Mouse (Mus musculus) spleen, postnatal 4 days (tissue): ENCODE measurements around the gene Nkx2-2.
A peak's percentile ranks its signal among the peaks of the same experiment; 100 is the strongest.

ENCODE experiments used
- DNase-seq, 2 experiments: peaks; one replicate each; pipeline ENCODE4 v3.0.0; 2022; ENCODE audit warnings: low spot score in 2 of 2

The Nkx2-2 gene

DNA sequence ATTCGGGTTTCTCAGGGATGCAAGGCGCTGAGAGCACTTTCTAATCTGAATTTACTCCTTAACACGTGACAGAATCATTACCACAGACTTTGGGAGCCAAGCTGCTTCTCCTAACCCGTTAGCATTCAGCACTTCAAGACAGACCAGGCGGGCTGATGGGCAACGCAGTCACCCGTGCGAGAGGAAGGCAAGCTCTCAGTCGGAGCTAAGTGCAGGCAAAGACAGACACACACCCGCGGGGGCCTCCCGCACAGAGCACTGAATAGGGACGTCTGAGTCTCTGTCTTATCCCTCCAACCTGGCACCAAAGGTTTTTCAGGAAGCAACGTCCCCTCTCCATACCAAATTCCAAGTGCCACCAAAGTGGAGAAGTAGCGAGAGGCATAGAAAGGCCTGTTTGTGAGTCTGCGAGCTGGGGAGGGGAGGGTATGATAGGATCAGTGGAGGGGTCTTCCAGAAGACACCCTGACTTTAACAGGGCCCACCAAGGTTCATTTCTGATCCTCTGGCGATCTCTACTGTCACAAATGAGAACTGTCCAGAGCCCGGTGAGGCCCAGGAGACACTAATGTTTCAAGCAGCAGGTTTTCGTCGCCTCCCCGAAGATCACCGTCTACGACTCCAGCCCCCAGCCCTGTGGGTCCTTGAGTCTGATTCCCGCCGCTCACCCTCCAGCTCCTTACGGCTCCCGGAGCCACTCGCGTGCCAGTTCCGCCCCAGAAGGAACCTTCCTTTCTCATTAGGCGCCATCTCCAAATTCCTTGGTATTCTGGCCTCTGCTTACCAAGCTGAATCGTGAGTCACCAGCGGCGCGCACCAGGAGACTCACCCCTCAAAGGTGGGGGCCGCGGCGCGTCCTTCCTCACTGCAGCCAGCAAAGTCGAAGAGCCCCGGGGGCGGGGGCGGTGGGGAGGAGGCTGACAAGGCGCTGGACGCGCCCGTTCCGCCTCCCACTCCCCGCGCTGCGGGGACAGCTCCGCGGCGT lies at the start of gene Nkx2-2:
Gene Nkx2-2 (minus strand): TSS at position 973 of the 985 bp plus-strand sequence.
- no peak for DNase-seq

DNA sequence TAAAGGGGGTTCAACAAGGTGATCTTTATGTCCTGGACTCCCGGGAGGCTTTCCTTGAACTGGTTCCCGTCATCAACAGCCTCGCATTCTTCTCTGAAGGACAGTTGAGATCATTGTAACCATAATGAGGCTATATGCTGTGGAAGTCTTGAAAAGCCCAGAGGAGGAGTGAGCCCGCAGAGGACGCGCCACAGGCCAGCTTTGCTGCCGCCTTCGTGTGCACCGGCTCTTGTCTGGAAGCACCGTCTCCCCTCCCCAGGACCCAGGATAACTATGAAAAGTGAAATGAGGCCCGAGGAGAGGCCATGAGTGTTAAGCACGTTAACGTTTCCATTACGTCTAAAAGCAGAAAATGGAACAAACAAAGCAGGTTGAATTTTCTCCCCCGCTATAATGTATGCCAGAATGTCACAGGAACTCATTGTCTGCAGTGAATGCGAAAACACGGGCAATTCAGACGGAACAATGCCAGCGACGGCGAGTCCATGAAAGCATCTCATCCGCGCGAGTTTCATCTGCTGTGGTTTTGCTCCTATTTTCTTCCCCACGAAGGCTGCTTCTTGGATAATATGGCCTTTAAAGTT lies 41.8 kb upstream of the Nkx2-2 start:
- no peak for DNase-seq

DNA sequence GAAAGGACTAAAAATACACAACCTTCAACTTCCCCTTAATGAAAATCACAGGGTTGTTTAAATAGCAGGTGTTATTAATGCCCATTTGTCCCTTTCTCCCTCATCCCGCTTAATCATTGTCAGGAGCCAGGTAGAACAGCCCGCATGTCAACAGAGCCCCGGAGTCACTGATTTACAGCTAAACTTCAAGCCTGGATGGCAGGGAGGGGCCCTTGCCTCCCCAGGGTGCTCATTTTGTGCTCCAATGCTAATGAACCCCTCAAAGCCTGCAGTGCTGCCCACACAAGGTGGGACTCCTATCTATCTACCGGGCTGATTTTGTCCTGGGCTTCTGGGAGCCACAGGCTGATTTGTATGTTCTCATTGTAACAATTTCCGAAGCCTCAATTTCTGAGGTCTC lies 37.1 kb upstream of the Nkx2-2 start:
- no peak for DNase-seq

DNA sequence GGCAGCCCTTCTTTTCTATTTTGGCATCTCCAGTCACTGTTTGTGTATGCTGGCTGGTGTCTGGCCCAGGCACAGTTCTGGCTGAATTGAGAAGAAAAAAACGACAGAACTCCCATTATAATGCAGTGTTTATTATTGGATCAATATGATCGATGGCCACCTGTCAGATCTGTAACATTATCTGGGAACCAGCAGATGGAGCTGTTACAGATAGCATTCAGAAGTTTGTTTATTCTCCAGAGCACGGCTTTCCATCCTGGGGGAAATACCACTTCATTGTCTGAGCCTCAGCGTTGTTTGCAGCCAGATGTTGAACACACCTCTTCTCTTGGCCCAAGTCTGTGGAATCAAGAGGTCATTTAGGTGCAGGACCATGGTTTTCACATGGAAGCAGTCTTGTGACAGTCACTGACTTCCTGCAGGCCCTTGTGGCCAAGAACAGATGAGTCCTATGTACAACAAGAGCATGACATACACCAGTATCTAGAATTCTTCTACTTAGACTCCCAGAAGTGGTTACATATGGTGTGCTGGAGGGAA lies 11.1 kb upstream of the Nkx2-2 start:
- no peak for DNase-seq

DNA sequence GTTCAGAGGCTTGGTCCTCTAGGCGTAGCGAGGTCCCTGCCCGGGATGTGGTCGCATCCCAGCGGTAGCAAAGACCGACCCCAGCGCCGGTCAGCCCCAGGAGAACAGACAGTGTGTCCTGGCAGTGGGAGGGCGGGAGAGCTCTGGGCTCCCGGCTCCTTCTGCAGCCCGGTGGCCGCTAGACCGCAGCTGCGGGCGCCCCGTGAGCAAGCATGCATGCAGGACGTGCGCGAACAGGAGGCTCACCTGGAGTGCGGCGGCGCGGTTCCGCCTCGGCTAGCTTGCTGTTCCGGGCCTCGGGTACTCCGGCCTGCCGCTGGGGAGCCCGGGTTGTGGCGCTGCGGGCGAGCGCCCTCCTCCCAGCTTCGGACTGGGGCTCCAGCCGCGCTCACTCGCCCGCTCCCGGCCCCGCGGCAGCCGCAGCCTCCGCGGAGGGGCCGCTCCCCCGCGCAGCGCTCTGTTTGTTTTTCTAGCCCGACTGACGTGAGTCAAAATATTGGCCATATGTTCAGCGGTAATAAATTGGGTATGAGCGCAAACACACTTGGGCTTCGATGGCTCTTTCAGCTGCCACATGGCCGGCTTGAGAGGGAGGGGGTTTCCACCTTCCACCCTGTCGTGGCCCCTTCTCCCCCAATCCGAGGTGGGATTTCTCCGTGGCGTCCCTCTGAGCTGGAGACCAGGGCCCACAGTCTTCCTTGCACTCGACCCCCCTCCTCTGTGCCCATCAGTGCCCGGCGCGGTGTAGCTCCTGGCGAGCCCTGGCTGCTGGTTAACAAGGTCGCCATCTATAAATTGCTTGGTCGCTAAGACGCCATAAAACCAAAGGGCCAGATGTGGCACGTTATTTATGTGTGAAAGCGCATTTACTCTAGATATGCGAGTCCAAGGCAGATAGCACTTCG lies 920 bp upstream of the Nkx2-2 start:
- peak in 1 of 2 experiments; percentile 57 for DNase-seq

DNA sequence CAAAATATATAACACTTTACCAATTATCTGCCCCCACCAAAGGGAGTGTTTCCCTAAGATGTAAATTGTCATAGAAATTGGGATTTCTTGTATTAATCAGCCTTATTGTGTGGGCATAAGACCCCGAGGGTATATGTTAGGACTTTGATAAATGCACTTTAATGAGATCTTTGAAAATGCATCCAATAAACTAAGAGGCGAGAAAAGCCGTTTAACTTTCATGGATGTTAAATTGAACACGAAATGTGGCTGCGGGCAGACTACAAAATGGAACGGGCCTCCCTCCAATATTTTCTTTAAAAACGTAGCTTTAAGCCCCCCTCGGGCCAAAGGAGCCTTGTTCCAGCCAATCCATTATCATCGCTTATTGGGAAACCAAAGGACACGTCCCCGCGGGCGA lies 1.3 kb downstream of the Nkx2-2 start:
- DNase-seq, result no peak

DNA sequence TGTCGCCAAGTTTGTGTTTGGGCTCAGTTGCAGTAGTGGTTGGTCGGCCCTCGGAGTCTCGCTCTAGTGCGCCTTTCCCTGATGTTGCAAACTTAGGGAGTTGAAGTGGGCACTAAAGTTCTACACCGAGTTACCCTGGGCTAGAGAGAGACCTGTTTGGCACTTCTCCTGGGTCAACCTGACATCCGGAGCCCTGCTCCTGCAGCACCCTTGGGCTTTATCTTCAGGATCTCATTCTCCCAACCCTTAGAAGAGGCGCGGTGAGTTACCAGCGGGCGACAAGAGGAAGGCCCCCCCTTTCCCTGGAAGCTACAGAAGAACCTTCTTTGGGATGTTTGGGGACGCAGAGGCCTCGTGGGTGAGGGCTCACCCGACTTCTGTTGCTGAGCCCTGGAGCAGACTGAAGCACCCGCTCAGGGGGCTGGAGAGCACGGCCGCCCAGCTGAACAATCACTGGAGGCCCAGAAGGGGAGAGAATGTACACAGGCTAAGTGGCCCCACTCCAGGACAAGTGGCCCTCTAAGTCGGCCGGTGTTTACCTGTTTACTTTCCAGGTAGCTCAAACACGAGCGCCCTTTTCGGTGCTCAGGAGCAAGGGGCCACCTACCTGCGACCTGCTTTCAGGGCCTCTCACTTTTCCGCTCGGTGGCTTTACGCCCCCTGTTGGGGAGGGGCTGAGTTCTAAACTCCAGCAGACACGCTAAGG lies 3.6 kb downstream of the Nkx2-2 start:
- DNase-seq, result no peak

DNA sequence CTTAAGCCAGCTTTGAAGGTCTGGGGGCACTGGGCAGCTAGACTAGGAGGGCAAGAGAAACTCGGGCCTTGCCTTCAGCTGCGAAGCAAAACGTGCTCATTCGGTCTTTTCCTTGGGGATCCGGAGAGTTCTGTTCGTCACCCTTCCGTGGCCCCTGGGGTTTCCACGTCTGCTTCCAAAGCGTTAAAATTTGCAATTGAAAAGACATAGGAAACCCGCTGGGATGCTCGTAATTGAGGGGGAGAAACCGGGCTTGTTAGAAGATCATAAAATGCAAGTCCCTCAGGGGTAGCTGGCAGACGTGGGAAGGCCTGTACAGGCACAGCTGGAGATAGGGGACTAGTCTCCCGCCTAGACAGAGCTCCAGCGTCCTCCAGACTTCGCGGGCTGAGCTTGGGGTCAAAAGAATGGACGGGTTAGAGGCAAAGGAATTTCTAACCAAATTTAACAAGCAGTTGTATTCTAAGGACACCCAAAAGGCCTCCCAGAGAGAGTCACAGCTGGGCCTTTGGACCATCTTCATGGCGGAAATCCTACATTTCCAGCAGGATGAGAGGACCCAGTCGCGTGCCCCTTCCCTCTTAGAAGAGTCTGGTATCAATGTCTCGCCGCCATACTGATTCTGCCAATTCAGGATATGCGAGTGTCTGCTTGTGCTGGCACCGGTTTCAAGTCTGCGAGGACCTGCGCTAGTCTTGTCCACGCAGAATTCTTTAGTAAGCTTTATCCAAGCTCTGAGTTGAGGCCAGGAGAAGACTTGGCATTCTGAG lies 4.3 kb downstream of the Nkx2-2 start:
- no peak for DNase-seq

DNA sequence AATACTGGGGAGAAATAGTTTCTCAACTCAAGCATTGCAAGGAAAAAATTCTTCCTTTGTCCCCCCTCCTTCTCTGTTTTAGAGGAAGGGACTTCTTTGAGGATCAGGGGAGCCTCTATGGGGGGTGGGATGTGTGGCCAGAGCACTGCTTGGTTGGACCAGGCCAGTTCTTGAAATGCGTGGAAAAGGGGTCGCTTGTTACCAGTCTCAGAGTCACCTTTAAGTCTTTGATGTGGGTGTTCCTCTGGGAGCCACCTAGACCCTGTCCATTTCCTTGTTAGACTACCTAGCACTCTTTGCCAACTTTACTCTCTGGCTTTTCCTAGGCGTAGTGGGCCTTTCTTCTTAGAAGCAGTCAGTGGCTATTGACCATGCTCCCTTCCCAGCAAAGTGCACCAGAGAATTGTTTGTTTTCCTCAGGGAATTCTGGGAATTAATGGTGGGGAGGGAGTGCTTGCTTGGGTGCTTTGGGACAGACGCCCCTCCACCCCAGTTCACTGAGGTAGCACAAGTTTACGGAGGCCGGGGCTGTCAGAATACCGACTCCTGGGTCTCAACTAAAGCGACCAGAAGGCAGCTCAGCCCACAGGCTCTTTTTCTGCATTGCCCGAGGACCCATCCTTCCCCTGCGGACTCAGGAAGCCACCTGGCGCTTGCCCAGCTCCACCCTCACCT lies 5.0 kb downstream of the Nkx2-2 start:
- DNase-seq, result peak in 1 of 2 experiments; percentile 39

DNA sequence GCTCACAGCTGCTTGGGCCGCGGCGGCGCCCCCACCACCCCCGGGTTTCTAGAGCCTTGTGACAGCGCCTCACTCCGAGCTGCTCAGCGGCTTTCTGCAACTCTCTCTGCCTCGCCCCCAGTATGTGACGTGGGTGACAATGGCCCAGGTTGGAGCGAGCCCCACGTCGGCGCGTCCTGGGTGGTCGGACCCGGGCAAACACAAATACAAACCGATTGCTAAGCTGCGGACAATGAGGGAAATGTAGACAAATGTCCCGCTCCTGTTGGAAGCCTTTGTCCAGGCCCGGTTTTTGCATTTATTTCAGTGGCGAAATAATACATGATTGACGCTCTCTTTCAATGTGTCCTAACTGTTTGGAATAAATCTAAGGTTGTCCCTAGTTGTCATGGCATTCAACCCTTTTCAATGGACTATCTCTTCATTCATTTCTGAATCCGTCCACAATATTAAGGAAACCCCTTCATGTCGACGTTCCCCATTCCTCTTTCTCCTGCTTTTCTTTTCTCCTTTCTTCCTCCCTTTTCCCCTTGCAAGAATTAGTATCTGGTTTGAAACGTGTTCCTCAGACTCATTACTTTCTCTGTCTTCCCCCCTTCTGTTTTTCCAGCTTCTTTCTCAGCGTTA lies 5.9 kb downstream of the Nkx2-2 start:
- peak in 1 of 2 experiments; percentile 54 for DNase-seq

DNA sequence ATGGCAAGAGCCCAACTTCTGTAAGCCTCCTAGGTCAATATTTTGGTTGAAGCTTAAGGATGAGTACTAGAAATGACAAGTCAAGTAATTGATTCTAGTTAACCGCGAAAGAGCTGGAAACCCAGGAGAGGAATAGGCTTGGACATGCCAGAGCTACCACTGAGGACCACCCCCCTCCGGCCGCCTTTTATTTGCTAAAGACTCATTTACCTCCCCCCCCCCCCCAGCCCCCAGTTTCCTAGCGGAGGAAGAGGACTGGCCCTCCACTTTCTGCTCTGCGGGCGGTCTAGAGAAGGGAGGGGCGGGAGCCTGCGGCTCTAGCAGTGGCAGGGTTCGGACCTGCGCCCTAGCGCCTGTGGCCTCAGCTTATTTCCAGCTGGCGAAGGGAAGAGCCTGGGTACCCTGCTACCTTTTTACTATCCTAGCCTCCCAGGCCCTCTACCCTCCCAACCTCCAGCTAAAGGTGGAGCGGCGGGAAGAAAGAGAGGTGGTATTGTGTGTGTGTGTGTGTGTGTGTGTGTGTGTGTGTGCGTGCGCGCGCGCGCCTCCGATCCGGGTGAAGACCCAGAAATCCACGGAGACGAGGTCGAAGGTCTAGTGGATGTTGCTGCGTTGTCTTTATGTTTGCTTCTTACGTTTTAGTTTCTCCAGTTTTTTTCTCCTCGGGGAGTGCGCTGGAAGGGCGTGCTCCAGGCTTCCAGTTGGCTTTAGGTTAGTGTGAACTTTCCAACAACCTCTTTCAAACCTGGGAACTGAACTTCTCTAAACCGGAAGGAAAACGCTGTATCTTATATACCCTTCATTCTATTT lies 6.8 kb downstream of the Nkx2-2 start:
- peak in 1 of 2 experiments; percentile 55 for DNase-seq

DNA sequence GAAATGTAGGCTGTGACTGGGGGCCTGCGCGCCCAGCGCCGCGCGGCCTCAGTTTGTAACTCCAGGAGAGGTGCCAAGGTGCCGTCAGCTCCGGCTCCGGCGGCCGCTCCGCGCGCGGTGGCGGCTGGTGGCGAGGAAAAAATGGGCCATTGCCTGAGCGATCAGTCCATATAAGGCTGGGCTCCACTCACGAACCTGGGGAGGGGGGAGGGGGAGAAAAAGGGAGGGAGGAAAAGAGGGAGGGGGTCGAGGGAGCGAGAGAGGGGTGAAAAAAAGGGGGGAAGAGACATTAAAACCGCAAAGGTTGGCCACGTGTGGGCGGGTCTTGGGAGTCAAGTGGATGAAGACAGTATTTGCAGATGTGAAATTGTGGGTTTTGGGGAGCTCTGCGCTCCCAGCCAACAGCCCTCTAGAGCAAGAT lies 7.8 kb downstream of the Nkx2-2 start:
- peak in 1 of 2 experiments; percentile 54 for DNase-seq

DNA sequence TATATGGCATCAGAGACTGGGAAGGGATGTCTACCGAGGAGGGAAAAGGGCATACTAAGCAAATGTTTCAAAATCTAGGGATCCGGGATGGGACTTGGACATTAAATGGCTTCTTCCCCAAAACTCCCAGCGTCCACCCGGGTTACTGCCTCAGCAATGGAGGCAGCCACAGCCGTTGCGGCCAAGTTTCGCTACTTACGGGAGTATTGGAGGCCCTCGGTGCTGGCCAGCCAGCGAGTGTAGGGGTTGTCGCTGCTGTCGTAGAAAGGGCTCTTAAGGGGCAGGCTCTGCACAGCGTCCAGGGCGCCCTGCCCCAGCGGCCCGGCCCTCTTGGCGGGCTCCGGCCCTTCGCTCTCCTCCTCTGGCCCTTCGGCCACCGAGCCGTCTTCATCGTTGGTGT lies 8.5 kb downstream of the Nkx2-2 start:
- no peak for DNase-seq

DNA sequence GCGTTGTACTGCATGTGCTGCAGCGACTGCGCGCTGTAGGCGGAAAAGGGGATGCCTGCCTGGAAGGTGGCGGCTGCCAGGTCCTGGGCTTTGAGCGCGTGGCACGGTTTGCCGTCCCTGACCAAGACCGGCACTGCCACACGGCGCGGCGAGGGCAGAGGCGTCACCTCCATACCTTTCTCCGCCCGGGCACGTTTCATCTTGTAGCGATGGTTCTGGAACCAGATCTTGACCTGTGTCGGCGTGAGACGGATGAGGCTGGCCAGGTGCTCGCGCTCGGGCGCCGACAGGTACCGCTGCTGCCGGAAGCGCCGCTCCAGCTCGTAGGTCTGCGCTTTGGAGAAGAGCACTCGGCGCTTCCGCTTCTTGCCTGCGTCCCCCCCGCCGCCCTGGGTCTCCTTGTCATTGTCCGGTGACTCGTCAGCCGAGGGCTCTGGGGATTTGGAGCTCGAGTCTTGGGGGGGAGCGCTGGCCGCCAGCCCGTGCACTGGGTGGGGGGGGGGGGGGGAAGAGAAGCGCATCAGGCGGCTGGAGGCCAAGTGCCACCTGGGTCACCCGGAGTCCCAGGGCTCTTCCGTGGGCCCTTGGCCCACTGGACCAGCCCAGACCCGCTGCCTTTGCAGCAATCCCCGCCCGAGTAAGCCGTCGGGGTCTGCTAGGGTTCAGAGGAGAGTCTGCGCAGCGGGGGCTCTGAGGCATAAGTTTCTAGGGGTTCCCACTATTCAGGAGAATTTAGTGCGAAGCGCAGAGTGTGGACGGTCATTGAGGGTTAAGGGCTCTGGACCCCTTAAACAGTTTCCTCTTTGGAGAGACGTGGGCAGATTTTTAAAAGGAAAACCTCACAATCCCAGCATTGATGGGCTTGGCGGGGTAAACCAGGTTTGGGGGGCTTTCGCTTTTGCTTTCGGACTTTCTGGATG lies 9.7 kb downstream of the Nkx2-2 start:
- DNase-seq, result peak in 1 of 2 experiments; percentile 65

DNA sequence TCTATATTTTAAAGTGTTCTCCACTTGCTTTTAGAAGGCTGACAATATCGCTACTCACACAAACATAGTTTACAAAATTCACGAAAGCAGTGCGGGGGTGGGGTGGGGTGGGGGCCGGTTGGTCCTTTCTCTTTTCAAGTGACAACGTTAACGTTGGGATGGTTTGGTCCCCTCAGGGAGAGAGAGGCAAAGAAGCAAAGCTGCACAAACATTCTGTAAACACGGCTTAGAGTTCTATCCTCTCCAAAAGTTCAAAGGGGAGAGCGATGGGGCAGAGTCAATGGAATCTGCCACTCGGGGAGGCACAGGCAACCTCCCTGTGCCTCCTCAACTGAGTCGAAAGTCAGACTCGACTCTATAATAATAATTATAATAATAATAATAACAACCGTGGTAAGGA lies 10.5 kb downstream of the Nkx2-2 start:
- no peak for DNase-seq

DNA sequence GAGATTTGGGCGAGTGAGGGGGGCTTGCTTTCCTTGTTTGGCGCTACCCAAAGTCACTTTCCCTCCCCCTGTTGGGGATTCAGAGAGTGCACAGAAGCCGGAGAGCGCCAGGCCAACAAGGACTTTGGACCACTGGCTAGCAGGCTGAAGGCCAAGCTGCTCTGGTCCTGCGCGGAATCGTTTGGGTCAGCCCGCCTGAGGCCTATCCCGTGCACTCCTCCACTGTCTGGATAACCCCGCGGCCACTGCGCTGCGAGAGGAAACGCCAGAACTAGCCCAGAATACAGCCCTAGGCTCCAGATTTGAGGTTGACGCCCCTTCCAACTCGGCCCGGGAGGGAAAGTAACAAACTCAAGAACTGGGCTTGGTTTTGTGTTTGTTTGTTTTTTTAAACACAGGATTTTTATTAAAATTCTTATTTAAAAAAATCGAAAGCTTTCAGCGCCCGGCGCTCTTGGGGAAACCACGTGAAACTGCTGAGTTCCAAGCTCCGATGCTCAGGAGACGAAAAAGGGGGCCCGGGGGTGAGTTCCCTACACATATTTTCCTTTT lies 11.3 kb downstream of the Nkx2-2 start:
- peak in 1 of 2 experiments; percentile 60 for DNase-seq
